Mouse (Mus musculus) lung, embryonic 14.5 days (tissue): ENCODE results near the gene Tle3. TPM values are rescaled to one million over a fixed set of nuclear protein-coding genes. Genes with fewer than 3 reads are reported as not detected.

Experiments used
- ATAC-seq: fragments of 200-750 bp; cut with Nextera tagmentation; 2 replicates; pipeline ENCODE4 v1.8.0; 2017; ENCODE audit warnings: mild to moderate bottlenecking, moderate TSS enrichment, moderate library complexity; ENCODE audit not compliant: insufficient read depth
- DNase-seq: peaks from one replicate; pipeline ENCODE4 v3.0.0-alpha.2; 2015
- H3K27ac ChIP-seq: fragments of 300-500 bp; sonication (generic); 2 replicates; pipeline ENCODE4 v1.5.1; 2014; ENCODE audit warnings: low read depth, mild to moderate bottlenecking, moderate library complexity
- H3K27me3 ChIP-seq: fragments of 300-500 bp; sonication (generic); 2 replicates; pipeline ENCODE4 v1.6.1; 2014; ENCODE audit warnings: low read length, control low read depth; ENCODE audit not compliant: insufficient read depth
- H3K36me3 ChIP-seq: fragments of 300-500 bp; sonication (generic); 2 replicates; pipeline ENCODE4 v1.6.1; 2014; ENCODE audit warnings: control low read depth; ENCODE audit not compliant: insufficient read depth
- H3K4me1 ChIP-seq: fragments of 300-500 bp; sonication (generic); 2 replicates; pipeline ENCODE4 v1.6.1; 2014; ENCODE audit warnings: antibody characterized with exemption, control low read depth; ENCODE audit not compliant: insufficient read depth
- H3K4me2 ChIP-seq: fragments of 300-500 bp; sonication (generic); 2 replicates; pipeline ENCODE4 v1.6.1; 2014; ENCODE audit warnings: mild to moderate bottlenecking
- H3K4me3 ChIP-seq: fragments of 300-500 bp; sonication (generic); 2 replicates; pipeline ENCODE4 v1.5.1; 2014; ENCODE audit warnings: low read depth, low read length
- H3K9ac ChIP-seq: fragments of 300-500 bp; sonication (generic); 2 replicates; pipeline ENCODE4 v1.6.1; 2014
- H3K9me3 ChIP-seq: fragments of 300-500 bp; sonication (generic); 2 replicates; pipeline ENCODE4 v1.6.1; 2016; ENCODE audit warnings: low read depth, low read length, control low read depth
- CTCF ChIP-seq: IDR thresholded peaks from 2 replicates; pipeline ENCODE4 v1.5.1; 2016; ENCODE audit warnings: antibody characterized with exemption, low read depth
- WGBS: fragments of 180-500 bp; shearing (Covaris S2); extraction: QIAGEN DNeasy Blood & Tissue Kit; methylation state at CpG from one replicate; pipeline ENCODE4 v1.1.7; 2014; 5-methylcytosine and 5-hydroxymethylcytosine counted together
- polyA plus RNA-seq: library from polyadenylated mRNA; unstranded; fragments of >200 nt; fragmentation: Nextera tagmentation; extraction: Ambion mirVana; gene quantifications from 2 replicates; pipeline ENCODE4 v1.2.1, GENCODE M21; 2014

The Tle3 gene
- polyA plus RNA-seq, 1 experiment from 2014 or later: 32.5 TPM

DNA sequence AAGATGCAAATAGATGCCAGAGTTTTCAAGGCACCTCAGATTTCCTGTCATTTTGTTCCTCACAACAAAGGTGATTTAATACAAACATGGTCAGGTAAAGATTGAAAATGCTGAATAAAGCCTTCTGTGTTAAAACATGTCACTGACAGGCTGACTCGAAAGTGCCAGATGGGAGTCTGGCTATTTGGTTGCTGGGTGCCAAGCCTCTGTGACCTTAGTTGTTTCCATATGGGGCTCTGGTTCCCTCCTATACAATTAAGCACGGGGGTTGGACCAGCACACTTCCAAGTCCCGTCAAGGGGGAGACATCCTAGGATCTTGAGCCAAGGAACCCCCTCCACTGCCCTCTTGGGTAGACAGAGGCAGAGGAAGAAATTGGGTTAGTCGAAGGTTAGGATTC lies 13.2 kb upstream of the Tle3 start:
- peaks cover 15% of the 10 kb centered on the region for H3K4me1 ChIP-seq
- H3K9me3 ChIP-seq: peaks cover 6% of the 10 kb centered on the region; the same call in 1 of the 2 replicates
- DNase-seq (no peak), ATAC-seq (no peak)
- 50% methylated on average over 4 of the region's 4 CpGs for WGBS
- no peaks in the 10 kb centered on the region; the same call in 1 of the 2 replicates for H3K27me3 ChIP-seq
- H3K4me3 ChIP-seq: no peak overlapping the region
- no peak overlapping the region for H3K27ac ChIP-seq
- no peak overlapping the region for H3K9ac ChIP-seq
- no peak for TF ChIP-seq CTCF
- no peaks in the 10 kb centered on the region for H3K36me3 ChIP-seq
- no peak overlapping the region for H3K4me2 ChIP-seq

DNA sequence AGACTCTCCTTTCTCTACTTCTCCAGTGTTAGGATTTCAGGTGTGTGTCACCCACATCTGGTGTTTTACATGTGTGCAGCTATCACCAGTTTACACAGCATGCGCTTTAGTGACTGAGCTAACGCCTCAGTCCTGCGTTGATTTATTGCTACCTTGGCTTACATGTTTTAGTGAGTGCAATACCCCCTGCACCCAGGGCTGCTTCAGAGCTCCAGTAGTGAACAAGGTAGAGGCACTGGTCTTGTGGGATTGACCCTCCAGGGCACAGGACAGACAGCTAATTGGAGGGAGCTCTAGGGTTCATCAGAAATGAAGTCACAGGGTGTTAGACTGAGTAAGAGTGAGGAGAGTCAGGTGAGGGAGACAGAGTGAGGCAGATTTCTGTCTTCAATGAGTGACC lies 12.4 kb upstream of the Tle3 start:
- TF ChIP-seq CTCF: no peak
- Histone ChIP-seq H3K36me3 (no peaks in the 10 kb centered on the region), H3K9ac (no peak overlapping the region), H3K4me3 (no peak overlapping the region), H3K9me3 (peaks cover 6% of the 10 kb centered on the region; the same call in 1 of the 2 replicates), H3K4me2 (no peak overlapping the region), H3K4me1 (peaks cover 15% of the 10 kb centered on the region), H3K27ac (no peak overlapping the region), H3K27me3 (peaks cover 1% of the 10 kb centered on the region; the same call in 1 of the 2 replicates)
- ATAC-seq: no peak
- no peak for DNase-seq
- WGBS: 88% methylated on average over 3 of the region's 3 CpGs

DNA sequence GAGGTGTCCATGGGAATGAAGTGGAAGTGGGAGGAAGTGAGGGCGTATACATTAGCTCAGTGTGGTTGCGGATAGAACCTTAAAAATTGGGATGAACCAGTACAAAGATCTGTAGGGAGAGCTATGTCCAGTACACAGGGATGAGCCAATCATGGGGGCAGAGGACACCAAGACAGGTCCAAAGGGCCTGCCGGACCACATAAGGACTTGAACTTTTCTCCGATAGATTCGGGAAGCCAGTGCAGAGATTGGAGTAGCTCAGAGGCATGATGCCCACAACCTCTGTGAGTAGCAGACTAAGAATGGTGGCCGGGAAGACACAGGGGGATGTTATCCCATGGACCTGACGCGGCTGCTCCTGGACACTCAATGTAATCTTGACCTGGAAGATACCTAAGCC lies 12.0 kb upstream of the Tle3 start:
- DNase-seq (no peak), ATAC-seq (no peak)
- H3K4me1 ChIP-seq: peaks cover 15% of the 10 kb centered on the region
- H3K9ac ChIP-seq: no peak overlapping the region
- H3K36me3 ChIP-seq: no peaks in the 10 kb centered on the region
- 87% methylated on average over 8 of the region's 8 CpGs for WGBS
- H3K27me3 ChIP-seq: peaks cover 6% of the 10 kb centered on the region; the same call in 1 of the 2 replicates
- no peak overlapping the region for H3K4me3 ChIP-seq
- H3K27ac ChIP-seq: no peak overlapping the region
- TF ChIP-seq CTCF: no peak
- no peak overlapping the region for H3K4me2 ChIP-seq
- H3K9me3 ChIP-seq: peaks cover 6% of the 10 kb centered on the region; the same call in 1 of the 2 replicates

DNA sequence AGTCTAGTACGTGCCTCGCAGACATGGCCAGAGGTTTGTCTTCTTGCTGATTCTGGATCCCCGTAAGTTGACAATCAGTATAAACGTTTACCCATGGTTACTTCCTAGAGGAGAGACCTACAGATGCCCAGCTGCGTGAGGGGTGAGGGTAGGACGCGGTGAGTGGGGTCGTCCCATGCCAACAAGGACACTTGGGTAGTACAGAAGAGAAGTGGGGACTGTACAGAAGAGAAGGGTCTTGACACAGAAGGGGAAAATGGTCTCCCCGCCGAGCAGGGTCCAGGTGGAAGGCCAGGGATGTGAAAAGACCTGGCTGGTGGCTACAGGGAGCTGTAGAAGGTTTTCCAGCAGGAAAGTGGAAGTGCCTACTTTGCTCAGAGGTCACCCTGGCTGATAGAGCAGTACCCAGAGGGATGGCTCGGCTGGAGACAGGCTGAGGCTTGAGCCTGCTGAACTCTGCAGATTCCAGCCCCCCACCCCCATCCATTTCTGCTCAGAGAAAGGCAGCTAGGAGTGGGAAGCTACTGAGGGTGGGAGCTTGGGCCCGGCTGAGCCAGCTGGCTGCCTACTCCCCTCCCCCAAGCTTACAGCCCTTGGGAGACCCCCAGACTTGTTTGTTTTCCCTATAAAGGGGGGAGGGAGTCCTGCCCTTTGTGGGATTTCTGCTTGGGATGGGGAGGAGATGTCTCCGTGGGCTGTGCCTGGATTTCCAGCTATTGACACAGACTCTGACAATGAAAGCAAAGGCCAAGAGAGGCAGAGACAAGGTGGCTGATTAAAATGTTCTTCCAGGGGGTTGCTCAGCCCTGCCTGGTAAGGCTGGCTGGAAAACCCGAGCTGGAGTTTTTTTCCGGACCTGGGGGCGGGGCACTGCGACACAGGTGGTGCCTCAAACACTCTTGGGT lies 11.2 kb upstream of the Tle3 start:
- DNase-seq (peak; percentile 81), ATAC-seq (peak; percentile 87)
- TF ChIP-seq CTCF: no peak
- Histone ChIP-seq H3K27me3 (peaks cover 9% of the 10 kb centered on the region; the same call in 1 of the 2 replicates), H3K4me1 (peaks cover 15% of the 10 kb centered on the region), H3K9ac (no peak overlapping the region), H3K27ac (no peak overlapping the region), H3K36me3 (no peaks in the 10 kb centered on the region), H3K9me3 (peaks cover 6% of the 10 kb centered on the region; the same call in 1 of the 2 replicates), H3K4me3 (no peak overlapping the region), H3K4me2 (peak overlapping the region; percentile 50)
- 19% methylated on average over 17 of the region's 17 CpGs for WGBS

DNA sequence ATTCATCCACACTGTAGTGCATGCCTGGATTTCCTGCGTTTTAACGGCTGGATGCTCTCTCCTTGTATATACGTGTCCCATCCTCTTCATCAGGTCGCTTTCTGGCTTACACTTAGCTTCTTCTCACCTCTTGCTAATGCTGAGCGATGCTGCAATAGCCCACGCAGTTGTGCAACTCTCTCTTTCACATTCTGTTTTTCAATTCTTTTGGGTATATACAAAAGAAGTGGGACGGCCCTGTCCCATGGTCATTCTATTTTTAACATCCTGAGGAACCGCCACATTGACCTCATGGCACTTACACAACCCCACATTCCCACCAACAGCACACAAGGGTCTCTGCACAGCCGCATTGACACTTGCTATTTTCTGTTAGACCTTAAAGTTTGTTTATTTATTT lies 9.0 kb upstream of the Tle3 start:
- Histone ChIP-seq H3K9ac (no peak overlapping the region), H3K4me3 (no peak overlapping the region), H3K27ac (no peak overlapping the region), H3K4me2 (no peak overlapping the region), H3K4me1 (peaks cover 36% of the 10 kb centered on the region), H3K9me3 (no peaks in the 10 kb centered on the region), H3K36me3 (no peaks in the 10 kb centered on the region), H3K27me3 (peaks cover 17% of the 10 kb centered on the region; the same call in 1 of the 2 replicates)
- DNase-seq (peak; percentile 43), ATAC-seq (no peak)
- 35% methylated on average over 9 of the region's 9 CpGs for WGBS
- TF ChIP-seq CTCF: no peak

DNA sequence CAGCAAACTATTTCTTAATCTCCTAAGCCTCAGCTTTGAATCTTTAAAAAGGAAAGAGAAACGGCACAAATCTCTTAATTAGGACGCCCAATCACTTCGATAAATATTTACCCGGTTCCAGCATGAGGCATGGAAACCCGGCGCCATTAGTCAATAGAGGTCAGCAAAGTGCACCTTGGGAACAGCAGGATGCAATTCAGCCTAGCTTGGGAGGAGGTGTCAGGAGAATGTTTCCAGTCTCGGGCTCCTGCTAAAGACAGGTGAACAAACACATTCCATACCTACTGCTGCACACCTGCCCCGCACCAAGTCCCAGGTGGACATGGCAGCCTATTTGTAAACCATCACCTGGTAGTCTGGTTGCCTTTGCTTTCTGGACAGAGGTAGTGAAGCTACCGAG lies 6.1 kb upstream of the Tle3 start:
- H3K4me1 ChIP-seq: peaks cover 35% of the 10 kb centered on the region
- 23% methylated on average over 9 of the region's 9 CpGs for WGBS

DNA sequence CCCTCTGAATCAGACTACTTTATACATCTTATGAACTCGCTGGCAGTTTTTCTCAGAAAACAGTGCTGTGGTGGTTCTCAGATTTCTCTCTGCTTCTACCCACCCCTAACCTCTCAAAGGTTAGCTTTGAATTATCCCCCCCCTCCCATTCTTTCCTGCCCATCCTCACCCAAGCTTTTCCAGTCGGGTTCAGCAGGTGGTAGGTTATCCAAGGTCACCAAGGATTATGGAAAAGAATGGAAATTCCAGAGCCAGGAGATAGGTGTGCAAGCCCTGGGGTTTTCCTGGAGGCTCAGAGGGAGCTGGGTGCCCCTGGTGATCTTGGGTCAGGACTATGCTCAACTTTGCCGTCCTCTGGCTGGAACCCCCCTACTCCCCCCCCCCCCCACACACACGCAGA lies 5.0 kb upstream of the Tle3 start:
- no peak overlapping the region for H3K27ac ChIP-seq

More for the DNA sequence above, 6.1 kb upstream of the Tle3 start:
- no peak overlapping the region for H3K27ac ChIP-seq
- DNase-seq (no peak), ATAC-seq (no peak)
- H3K27me3 ChIP-seq: peaks cover 17% of the 10 kb centered on the region; the same call in 1 of the 2 replicates
- H3K9me3 ChIP-seq: no peaks in the 10 kb centered on the region
- no peak for TF ChIP-seq CTCF
- no peak overlapping the region for H3K4me3 ChIP-seq
- no peak overlapping the region for H3K4me2 ChIP-seq
- no peak overlapping the region for H3K9ac ChIP-seq
- H3K36me3 ChIP-seq: no peaks in the 10 kb centered on the region

More for the DNA sequence above, 5.0 kb upstream of the Tle3 start:
- Histone ChIP-seq H3K9me3 (no peaks in the 10 kb centered on the region), H3K4me2 (no peak overlapping the region), H3K9ac (no peak overlapping the region), H3K27me3 (peaks cover 17% of the 10 kb centered on the region; the same call in 1 of the 2 replicates), H3K36me3 (no peaks in the 10 kb centered on the region), H3K4me3 (no peak overlapping the region), H3K4me1 (peaks cover 41% of the 10 kb centered on the region)
- TF ChIP-seq CTCF: no peak
- ATAC-seq (no peak), DNase-seq (no peak)
- WGBS: 17% methylated on average over 4 of the region's 4 CpGs
